Mouse (Mus musculus): Measurements from ENCODE around the gene Sumf1.

Gene Sumf1

DNA sequence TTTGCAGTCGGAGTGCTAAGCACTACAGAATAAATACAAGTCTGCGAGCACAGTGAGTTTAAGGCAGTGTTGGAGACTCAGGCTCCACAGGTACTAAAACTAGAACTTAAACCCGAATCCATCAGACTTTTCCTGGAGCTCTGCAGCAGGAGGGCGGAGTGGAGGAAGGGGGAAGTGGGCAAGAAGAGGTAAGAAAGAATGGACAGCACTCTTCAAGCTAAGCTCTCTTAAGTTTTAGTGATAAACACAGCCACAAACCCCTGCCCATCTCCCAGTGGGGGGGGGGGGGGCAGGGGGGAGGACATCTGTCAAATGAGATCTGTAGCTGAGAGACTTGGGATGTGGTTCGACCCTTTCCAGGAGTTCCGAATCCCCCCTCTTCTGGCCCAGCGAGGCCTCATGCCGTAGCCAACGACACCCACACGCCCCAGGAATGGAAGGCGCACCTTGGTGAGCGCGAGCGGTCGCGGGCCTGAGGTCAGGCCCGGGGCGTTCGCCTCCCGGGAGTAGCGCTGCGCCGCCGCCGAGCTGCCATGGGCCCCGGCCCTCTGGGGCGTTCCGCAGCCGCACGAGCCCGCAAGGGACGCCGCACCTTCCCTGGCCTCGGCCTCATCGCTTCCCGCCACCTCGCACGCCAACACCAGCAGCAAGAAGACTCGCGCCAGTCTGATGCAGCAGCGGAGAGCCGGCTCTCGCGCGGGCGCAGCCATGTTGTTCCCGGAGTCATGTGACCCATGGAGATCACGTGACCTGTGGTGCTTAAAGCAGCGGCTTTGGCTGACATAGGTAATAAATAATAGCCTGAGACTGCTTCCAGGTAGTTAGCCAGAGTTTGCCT lies at the start of gene Sumf1:
TSS of gene Sumf1 (minus strand) at position 736 of the 838 bp plus-strand sequence.
- peak; percentile 96 to 99 for DNase-seq

DNA sequence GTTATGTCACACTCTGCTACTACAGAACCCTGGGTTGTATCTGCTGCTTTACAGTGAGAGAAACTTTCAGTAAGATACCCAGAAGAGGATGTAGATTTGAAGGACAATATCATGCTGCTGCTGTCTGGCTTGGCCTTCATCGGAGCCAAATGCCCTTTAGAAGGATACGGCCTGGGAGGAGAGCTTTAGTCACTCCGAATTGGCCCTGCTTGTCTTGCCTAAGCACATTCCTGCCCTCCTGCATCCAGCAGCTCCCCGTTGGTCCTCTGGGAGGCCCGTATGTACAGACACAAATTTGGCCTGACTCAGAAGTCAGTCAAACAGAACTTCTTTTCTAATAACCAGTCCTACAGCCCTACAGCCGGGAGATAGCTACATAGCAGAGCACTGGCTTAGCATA lies 49.2 kb upstream of the Sumf1 start:
- DNase-seq, result peak; percentile 63 to 86

- peak; percentile 81 to 83 for DNase-seq
Observed at GRCm38 (mm10) chr6:108233070-108233469, 47.7 kb upstream of the Sumf1 start.

DNA sequence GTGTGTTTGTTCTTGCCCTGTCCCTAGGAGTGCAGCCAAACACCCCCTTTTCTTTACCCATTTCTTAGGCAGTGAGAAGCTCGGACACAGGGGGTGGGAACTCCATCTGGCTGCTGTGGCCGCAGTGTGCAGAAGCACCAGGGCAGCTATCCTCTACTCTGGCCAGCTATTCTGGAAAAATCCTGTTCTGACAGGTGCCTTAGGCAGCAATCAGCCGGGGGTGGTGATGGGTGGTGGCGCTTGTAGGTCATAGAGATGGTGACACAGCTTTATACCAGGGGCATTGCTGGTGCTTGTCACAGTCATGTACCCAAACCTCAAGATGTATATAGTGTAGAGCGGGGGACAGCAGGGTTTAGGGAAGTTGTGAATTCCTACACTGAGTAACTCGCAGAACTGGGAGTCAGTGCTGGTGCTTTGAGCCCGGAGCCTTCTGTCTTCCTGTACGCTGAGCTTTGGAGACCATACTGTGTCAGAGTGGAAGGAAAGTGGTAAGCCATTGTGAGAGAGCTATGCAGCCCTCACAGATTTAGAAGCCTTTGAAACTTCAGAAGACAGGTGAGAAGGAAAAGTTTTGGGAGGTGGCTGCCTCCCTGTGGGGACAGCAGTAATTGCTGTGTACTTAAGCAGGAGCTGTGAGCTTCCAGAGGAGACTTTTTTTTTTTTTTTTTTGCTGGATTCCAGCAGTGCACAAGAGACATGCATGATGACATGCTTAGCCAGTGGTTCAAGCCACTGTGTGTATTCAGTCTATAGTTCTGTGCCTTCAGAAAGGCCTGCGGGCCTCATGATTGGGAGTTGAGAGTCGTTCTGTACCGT lies 46.7 kb upstream of the Sumf1 start:
- peak; percentile 33 to 68 for DNase-seq

GRCm38 (mm10) chr6:108230608-108231007 lies 45.2 kb upstream of the Sumf1 start:
- DNase-seq, result no peak

- no peak for DNase-seq
Observed at GRCm38 (mm10) chr6:108228601-108229000, 43.2 kb upstream of the Sumf1 start.

GRCm38 (mm10) chr6:108228048-108228447 lies 42.7 kb upstream of the Sumf1 start:
- peak; percentile 46 to 71 for DNase-seq

DNA sequence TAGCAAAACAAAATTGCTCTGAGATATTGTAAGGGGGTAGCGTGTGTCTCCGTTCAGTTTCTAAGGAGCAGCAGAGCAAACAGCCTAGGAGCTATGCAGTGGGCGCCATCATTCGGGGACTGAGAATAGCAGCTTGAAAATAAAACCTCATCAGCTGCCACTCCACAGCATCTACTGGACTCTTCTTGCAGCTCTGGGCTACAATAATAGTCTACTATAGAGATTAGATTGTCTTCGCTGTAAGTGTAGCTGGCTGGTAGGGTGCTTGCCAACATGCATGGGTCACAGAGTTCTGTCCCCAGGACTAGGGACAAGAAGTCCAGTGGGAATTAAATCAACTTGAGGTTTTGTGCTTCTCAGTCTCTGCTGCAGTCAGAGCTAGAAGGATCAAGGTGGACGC lies 42.1 kb upstream of the Sumf1 start:
- no peak for DNase-seq

DNA sequence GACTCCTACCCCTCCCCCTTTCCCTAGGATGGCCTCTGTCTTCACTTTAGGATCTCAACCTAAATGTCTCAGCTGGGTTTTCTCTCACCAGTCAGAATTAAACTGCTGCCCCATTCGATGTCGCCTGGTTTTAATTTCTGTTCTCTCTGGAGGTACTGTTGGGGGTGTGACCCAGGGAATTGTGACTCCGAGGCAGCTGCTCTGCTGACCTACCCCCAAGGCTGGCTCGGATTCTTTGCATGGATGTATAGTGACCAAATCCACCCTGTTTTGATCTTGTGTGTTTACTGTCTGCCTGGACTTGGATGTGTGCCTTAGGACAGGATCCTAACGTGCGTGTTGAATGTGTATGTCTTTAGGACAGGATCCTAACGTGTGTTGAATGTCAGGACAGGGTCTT lies 40.8 kb upstream of the Sumf1 start:
- DNase-seq, result no peak

GRCm38 (mm10) chr6:108225027-108225426 lies 39.6 kb upstream of the Sumf1 start:
- DNase-seq, result no peak

- no peak for DNase-seq
Observed at GRCm38 (mm10) chr6:108224361-108224760, 39.0 kb upstream of the Sumf1 start.

DNA sequence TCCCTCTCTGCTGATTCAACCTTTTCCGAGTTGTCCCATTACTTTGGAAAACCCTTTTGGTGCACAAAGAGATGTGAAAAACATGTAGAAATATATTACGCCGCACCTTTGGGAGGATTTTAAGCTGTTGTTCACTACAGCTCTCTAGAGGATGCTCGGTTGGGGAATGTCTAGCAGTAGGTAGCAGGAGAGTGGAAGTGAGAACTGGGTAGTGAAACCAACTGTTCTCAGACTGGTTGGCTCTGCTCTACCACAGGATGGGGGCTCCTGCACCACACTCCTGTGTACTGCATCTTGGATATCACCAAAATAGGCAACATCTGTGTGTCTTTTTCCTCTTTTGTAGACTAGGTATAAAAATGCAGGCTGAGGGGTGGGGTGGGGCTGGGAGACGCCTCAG lies 37.5 kb upstream of the Sumf1 start:
- no peak for DNase-seq

DNA sequence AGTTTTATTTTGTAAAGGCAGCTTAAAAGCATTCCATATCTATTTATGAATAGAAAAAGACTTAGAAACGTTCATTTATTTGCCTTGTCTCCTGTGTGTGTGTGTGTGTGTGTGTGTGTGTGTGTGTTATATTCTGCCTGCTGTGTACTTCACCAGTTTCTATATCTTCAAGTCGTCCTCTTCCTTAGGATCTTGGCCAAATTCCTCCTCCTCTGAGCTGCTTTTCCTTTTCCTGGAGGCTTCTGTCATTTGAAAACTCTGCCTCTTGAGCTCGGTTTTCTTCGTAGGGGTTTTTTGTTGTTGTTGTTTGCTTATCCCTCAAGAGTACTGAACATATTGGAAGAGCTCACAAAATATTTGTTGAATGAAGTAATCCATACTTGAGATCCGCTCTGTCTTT lies 37.1 kb upstream of the Sumf1 start:
- no peak for DNase-seq

DNA sequence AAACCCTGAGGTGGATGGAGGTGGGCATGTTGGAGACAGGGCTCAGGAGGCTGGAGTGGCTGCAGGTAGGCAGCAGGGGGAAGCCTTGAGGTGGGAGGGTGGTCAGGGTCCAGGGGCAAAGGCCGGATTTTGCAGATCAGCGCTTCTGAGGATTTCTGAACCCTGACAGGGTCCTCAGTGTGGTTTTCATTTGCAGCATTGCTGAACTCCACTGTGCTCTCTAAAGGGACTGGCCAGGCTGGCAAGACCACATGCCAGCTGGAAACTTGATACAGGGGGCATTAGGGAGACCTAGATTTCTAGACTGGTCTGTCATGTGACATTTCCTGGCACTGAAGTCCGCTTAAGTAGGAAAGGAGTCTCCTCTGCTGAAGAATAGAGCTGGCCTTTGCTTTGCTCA lies 32.6 kb upstream of the Sumf1 start:
- DNase-seq, result peak; percentile 44 to 77

DNA sequence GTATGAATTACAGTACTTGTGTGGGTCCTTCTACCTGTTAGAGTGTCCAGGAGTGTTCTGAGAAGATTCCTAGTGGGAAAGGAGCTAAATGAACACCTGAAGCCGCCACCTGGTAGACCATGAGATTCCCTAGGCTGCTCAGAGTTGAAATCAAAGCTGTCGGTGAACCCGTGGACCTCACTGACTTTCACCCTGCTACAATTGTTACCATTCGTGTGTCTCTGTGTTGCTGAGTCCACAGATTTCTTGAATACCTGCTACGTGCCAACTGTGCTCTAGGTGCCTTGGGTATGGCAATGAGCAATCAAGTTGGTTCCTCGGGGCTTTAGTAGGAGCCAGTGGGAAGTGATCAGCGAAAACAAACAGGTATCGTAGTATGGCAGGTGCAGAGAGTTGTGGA lies 31.4 kb upstream of the Sumf1 start:
- peak; percentile 40 to 64 for DNase-seq

- DNase-seq, result peak; percentile 56 to 75
Observed at GRCm38 (mm10) chr6:108216091-108216490, 30.7 kb upstream of the Sumf1 start.

DNA sequence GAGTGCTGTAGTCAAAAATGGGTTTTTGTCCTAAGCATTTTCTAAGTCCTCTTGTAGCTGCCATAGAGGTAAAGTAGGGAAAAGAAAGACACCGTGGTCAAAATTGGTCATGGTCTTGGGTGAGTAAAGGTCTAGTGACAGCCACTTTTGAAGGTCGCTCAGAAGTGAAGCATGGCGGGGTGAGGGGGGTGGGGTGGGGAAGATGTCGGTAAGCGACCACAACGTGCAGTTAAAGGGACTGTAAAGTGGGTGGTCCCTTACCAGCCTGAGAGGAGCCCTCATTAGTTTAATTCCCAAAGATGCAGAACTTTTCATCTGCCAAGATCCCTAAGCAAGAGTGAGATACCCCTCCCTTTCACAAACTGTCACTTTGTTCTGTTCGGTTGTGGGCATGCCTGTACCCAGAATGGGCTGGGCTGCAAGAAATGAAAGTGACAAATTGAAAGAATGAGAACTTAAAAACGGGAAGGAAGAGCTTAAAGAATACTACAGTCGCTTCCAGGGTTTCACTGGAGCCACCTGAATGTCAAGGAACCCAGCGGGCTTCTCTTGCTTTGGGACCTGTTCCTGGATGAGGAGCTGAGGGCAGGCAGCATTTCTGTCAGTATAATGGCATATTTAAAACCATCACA lies 29.0 kb upstream of the Sumf1 start:
- no peak for DNase-seq

GRCm38 (mm10) chr6:108213481-108214293 lies 28.3 kb upstream of the Sumf1 start:
- DNase-seq, result peak; percentile 46 to 66

GRCm38 (mm10) chr6:108212881-108213295 lies 27.5 kb upstream of the Sumf1 start, which contains the start of gene Itpr1:
Gene Itpr1, plus strand, starts transcription at chr6:108213096.
- DNase-seq, result peak; percentile 98 to 99

DNA sequence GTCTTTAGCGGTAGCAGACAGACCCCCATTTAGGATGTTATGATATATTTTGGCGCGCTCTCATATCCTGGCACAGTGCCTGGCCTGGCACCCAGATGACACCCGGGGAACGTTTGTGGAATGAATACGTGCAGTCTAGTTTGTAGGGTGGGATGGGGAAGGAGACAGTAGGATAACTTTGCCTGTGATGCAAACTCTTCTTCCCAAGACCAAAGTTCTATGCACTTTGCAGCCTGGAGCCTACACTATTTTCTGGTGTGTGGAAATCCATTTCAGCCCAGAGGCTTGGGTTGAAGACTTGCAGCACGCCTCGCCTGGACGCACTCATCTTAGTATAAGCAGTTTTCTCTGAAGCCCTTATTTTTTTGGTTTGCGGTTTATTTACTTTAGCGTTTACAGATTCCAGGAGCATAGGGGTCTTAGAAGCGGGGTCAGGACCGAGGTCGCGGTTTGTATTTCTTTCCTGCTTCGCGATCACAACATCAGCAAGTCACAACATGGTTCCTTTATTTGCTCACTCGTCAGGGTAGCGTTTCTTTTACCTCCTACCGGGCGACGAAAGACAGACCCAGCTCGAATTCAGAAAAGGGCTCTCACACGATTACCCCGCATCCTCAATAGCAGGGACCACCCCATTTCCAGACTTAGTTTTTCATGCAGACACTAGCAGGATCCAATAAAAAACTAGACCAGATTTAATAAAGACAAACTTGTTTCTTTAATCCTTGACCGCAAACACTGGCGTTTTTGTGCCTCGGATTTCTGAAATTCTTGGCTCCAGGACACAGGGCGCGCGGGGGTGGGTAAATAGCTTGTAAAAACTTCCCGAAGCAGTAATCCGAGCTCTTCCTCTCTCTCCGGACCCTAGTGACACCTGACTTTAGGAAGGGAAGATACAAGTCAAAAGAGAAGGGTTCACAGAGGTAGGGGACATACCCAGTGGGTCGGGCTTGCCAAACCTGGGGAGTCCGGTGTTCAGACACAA lies 26.8 kb upstream of the Sumf1 start:
- no peak for DNase-seq

DNA sequence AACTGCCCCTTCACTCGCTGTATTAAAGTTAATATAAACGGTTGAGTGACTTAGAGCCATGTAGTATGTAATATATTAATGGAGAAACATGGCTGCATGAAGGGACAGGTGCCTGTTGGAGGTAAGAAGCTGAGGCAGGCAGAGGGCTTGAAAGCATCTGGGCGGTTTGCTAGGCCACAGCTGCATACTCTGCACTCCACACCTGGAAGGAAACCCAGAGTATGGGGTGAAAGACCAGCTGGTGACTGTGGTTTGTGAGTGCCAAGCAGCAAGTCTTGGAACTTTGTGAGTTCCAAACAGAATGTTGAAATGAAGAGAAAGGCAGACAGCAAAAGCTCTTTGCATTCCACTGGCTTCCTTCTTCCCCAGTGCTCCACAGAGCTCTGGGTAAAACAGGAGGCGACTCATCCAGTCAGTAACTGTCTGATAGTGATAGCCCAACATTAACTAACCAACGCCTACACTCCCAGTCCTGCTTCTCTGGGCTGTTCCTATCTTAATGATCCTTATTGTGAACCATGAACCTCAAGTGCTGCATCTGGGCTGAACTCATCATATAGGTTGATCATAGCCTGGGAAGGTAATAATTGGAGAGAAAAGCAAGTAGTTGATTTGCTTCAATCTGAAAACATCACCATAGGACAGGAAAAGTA lies 21.7 kb upstream of the Sumf1 start:
- no peak for DNase-seq
